Mouse (Mus musculus): ENCODE measurements around the gene Gm12216.

DNA sequence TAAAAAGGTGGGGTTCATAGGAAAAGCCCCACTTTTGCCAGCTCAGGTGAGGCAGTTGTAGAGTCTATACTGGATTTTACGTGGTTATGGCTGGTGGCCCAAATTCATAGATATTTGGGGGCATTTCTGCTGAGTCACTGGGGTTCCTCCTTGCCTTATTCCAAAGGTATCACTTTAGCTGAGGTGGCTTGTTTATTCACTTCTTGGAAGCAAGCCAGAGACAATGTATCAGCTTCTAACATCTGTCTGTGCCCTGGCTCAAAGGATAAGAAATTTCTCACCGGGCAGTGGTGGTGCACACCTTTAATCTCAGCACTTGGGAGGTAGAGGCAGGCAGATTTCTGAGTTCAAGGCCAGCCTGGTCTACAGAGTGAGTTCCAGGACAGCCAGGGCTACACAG is 79.2 kb downstream of the Gm12216 start:
- TF ChIP-seq CTCF (IDR thresholded peaks at IDR 0.05; ENCODE audit: extremely low read depth, insufficient read depth, low read length) (no peak), POLR2A (IDR thresholded peaks at IDR 0.05; ENCODE audit: extremely low read depth, insufficient read depth, low read length) (no peak)
